Mouse (Mus musculus) kidney, postnatal 14 days (tissue): ENCODE measurements around the gene Ptprt.
A peak's percentile ranks its signal among the peaks of the same experiment; 100 is the strongest.

Experiments
- DNase-seq: peaks from one replicate; pipeline ENCODE4 v3.0.0; 2022; ENCODE audit warnings: mixed read lengths

Ptprt gene

DNA sequence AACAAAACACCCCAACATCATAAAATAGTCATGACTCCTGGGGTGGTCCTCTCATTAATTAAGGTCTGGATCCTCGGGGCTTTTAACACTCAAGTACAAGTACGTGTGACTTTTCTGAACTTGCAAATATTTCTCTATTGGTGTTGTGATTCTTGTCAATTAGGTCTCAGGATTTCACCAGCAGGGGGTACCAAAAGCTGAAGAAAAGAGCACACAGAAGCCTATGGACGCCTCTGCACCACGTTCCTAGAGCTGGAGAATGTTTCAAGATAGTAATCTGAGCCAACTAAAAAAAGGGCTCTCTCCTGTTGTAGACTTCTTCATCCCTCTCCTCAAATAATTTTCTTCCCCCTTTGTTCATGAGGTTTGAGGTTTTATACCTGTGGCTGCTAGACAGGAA lies 1000.1 kb downstream of the Ptprt start:
- DNase-seq, result no peak

DNA sequence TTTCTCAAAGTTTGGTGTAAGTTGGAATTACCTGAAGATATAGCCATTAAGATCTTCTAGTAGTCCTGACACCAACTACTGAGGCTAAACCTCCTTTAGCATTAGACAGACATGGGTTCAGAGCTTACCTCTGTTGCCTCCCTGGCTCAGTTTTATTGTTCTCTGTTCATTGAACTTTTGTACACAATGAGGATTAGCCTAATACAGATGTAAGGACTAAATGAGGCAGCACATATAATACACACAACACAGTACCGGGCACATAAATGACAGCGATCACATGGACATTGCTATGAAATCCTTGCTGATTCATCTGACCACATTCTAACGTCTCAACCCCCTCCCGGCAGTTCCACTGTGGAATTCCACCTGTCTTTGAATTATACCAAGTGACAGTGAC lies 1003.9 kb downstream of the Ptprt start:
- no peak for DNase-seq

DNA sequence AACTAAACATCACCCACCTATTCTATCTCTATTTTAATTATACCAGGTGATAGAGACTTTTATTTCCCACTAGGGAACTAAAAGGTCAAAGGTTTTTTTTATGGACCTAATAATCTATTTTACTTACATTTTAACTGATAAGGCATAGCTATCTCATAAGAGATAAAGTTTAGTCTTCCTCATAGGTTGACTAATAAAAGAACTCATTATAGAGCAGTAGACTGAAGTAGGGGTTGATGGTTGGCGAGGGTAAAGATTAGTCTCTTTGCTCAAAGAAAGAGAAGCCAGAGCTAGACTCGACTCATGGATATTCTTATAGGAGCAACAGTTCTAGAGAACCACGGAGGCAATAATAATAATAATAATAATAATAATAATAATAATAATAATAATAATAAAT lies 1004.3 kb downstream of the Ptprt start:
- no peak for DNase-seq

DNA sequence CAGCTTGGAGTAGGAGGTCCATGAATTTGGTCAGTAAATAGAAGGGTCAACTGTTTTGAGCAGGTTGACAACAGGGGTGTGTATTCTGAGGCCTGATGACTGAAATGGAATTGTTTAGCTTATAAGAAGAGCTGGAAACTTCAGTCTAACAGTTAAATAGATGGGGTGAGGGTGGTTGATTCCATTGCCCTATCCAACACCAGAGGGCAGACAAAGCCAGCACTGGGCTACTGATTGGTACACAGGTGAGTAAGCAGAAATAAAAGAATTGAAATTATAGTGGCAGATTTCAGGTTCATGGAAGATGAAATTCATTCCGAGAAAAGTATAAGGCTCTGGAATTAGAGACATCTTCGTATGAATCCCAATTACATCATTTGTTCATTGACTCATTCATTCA lies 1020.1 kb downstream of the Ptprt start:
- no peak for DNase-seq

DNA sequence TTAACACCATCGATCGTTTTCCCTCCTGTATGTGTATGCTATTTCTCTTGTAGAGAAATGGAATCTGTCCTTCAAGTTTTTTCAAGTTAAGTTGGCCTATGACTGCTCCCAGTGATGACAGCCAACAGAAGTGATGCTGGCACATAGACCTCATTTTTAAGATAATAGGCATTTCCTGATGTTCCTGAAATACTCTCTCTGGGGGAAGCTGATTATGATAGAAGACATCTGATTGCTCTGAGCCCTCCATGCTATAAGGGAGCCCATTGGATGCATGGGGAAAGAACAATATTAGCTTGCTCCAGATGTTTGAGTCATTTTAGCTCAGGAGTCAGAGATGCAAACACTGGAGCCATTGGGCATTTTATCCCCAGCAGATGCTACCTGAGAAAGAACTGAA lies 1026.9 kb downstream of the Ptprt start:
- DNase-seq, result no peak

- no peak for DNase-seq
These were observed 1035.1 kb downstream of the Ptprt start for GRCm38 (mm10) chr2:161625896-161626295.

- no peak for DNase-seq
These were observed 1052.5 kb downstream of the Ptprt start for GRCm38 (mm10) chr2:161608401-161608800.

GRCm38 (mm10) chr2:161607372-161607771 lies 1053.6 kb downstream of the Ptprt start:
- DNase-seq, result peak; percentile 41

DNA sequence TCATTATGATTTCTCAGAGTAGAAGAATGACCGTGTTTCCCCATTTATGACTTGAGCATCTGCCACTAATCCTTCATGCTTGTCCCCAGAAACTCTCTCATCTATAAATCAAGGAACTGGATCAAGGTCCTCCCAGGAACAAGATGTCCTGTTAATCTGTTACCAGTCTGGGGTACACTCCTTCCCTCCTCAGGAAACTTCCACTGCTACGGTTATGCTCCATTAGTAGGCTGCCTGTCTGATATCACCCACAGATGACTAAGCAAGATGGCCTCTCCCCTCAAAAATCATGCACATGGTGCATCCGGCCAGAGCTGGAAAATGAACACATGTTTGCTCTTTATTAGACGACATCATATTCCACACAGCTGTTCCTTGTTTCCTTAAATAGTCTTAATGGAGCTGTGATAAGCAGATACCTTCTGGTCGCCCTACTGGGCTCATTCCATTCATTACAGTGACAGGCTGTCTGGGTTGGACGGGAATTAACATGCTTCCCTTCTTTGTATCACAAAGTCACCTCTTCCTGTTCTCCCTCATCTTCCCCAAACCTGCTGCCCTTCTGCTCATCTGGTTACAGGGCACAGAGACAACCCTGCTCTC lies 1060.6 kb downstream of the Ptprt start:
- DNase-seq, result no peak

GRCm38 (mm10) chr2:161593391-161594152 lies 1067.4 kb downstream of the Ptprt start:
- DNase-seq, result no peak

GRCm38 (mm10) chr2:161574401-161574800 lies 1086.5 kb downstream of the Ptprt start:
- no peak for DNase-seq

GRCm38 (mm10) chr2:161572201-161572600 lies 1088.7 kb downstream of the Ptprt start:
- DNase-seq, result no peak

GRCm38 (mm10) chr2:161570236-161570995 lies 1090.5 kb downstream of the Ptprt start:
- DNase-seq, result peak; percentile 3

DNA sequence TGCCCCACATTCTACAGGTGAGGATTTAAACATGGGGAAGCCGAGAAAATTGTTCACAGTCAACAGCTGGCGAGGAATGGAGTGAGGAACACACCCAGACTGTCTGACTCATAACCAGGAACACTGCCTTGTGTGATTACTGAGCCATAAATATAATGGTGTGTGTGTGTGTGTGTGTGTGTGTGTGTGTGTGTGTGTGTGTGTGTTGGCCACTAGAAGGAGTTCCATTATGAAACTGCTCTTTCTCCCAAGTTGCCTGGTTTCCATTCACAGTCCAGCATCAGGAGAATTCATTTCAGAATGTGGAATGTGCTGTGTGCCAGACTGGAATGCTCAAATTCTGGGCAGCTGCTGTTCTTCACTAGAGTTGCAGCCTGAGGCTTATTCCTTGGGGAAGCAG lies 1099.4 kb downstream of the Ptprt start:
- peak; percentile 3 for DNase-seq

DNA sequence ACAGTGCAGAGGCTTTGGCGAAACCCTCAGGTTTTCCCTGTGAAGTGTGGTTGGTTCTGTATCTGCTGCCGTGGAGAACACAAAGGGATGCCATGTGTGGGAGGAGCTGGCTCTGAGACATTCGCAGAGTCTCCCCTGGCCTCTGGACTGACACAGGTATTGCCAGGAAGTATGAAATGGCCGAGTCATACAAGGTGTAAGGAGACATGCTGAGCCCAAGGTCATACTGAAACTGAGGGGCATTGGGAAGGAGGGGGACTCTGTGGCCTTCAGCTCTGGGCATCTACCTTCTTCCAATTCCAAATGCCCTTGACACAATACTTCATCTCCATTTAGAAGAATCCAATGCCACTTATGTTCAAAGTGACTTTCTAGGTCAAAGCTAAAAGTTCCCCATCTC lies 1103.1 kb downstream of the Ptprt start:
- no peak for DNase-seq

DNA sequence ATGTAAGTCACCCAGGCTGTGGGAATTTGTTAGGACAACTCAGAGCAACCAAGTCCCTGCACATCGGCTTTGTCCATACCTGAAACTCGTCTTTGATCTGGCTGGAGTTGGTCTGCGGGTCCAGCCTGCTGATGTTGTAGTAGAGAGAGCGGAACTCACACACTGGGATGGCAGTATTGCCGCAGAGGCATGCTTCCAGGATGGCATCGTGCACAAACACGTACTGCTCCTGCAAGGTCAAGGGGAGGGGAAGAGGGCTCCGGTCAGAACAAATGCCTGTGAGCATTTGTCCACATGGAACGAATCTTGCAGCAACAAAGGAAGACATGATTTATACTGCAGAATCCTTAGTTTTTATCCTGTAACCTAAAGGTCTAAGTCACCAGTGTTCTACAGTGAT lies 1107.3 kb downstream of the Ptprt start:
- no peak for DNase-seq

GRCm38 (mm10) chr2:161552011-161552410 lies 1108.9 kb downstream of the Ptprt start:
- no peak for DNase-seq

DNA sequence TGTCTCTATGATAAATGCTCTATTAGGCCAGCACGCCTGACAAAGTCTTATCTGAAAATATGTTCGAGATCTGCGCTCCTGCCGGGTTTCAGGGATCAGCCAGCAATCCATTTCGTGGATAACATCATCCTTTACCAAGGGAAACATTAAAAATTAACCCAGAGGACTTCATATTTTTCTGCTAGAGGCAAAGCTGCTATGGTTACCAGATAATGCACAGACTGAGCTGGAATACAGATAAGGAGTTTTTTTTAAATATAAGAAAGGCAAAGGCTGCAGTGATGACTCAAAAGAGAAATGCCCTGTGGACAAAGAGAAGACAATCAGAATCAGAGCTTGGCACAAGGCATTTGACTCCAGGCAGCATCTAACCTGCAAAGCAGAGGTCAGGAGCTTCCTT lies 1111.4 kb downstream of the Ptprt start:
- DNase-seq, result no peak

DNA sequence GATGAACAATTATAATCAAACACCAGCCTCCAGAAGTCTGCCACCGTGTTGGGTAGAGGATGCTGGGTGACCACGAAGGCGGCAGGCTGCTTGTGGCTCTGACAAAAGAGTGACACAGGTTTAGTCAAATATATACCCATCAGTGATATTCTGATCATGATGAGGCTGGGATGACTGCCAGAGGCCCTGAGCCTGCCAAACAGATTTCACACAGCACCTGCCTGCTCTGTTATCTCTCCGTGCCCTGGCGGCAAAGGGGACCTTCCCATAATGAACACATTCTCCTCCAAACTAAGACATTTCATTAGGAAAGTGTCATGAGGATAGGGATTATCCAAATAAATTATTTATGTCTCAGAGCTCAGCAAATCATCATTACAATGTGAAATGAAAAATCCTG lies 1113.6 kb downstream of the Ptprt start:
- no peak for DNase-seq

DNA sequence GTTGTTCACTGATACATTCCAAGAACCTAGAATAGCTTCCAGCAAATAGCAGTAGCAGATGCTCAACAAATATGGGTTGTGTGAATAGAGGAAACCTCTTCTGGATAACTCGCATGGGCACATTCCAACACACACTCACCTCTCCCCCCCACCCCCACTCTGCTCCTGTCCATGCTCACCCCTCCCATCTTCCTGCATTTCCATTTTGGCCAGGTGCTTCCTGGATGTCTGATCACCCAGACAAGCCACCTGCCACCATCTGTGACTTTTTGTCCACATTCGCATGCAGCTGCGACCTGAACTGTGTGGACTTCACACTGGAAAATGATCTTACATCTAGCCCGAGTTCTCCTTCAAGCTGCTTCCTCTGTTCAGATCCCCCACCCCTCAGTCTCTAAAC lies 1115.5 kb downstream of the Ptprt start:
- DNase-seq, result no peak

DNA sequence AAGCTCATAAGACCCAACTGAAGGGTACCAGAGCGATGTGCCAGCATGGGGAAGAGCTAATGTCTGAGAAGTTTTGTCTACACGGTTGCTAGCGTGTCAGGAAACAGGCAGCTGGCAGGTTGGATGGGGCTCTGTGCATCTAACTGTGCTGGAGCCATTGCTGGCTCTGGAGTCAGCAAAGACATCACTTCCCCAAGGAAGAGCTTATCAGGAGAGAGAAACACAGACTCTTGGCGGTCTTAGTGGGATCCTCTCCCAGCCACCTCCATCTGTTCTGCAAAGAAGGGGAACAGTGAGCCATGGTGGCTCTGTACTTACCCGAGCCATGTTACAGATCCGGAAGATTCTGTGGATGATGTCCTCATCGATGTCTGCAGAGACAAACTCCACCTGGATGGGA lies 1126.8 kb downstream of the Ptprt start:
- no peak for DNase-seq

GRCm38 (mm10) chr2:161527192-161527591 lies 1133.8 kb downstream of the Ptprt start:
- DNase-seq, result no peak

DNA sequence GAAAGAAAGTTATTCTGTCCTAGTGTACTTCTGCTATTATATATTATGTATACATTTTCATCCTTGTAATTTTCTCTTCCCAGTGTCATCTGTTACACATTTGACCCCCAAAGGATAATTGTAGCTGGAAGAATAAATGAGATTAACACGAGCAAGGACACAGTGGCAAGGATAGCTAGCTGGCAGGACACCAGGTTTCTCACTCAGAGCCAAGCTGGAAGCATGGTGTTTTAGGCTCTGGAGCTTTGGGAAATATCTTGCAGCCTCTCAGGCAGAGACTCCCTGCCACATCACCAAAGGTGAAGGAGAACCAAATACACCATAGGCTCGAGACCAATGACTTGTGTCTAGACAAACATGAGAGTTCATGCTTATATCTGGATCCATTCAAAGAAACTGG lies 1141.3 kb downstream of the Ptprt start:
- no peak for DNase-seq

DNA sequence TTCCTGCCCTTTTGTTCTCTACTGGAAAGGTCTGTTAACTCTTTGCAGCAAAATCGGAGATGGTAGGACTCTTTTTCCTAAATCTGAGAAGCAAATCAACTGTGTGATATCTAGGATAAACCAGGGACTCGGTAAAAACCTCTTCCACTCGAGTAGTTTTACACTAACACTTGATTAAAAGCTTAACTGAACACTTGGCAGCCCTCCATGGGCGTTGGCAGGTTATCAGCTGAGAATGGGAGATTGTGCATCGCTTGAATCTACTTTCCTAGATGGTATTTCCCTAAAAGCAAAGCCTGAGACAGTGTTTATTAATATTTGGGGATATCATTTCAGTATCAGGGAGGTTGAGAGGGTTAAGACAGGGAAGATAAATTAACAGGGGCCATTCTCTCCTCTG lies 1144.0 kb downstream of the Ptprt start:
- DNase-seq, result peak; percentile 52
